Mouse (Mus musculus) layer of hippocampus, postnatal 14 days (tissue): ENCODE measurements around the gene Trdn. TPM values are rescaled to one million over a fixed set of nuclear protein-coding genes. Genes with fewer than 3 reads are reported as not detected.

Experiments
- DNase-seq, 2 experiments: peaks; one replicate each; pipeline ENCODE4 v3.0.0; 2021 to 2022; ENCODE audit warnings: low spot score in 2 of 2, mixed read lengths in 1 of 2
- long read RNA-seq, 2 experiments: library from polyadenylated mRNA; stranded (forward); transcript quantifications; one replicate each; pipeline ENCODE4 v2.0.0; 2021
- total RNA-seq, 2 experiments: library from RNA; stranded (reverse); gene quantifications; 2 replicates each; pipeline ENCODE4 v1.2.3; 2021

Trdn gene
- total RNA-seq, result not detected
- long read RNA-seq, experiment 1, result 0 reads
- long read RNA-seq, experiment 2, result 0 reads

DNA sequence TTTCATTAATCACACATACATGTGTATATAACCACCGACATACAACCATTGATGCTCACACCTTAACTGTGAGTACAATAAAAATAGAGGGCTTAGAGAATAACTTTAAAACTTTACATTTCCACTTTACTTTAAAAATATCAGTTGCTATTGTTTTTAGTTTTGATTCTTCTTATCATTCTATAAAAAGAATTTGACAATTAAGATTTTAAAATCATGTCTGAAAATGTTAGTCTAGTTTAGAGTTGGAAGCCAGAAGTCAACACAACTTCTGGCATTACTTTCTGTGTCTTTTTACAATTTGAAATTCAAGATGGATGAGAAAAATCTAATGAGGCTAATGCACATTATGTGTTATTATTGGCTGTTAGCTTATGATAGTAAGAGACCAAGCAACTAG, at the start of gene Trdn:
Gene Trdn (plus strand): TSS at position 301 of the 400 bp plus-strand sequence.
- no peak for DNase-seq

DNA sequence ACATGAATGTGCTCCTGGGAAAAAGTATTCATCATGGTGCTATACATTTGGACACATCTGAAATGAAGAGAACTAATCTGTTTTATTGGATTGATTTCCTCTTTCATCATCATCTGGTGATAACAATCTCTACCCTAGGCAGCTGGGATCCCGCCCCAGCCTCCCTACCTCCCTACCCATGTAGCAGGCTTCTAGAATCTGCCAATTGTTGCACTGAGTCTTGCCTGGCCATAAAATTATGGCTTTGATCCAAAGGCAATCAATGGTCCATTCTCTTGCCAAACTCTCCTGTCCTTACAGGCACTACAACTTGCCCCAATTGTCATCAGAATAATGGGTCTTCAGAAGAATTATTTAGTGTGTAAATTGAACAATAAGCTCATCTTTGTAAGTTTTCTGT, 19.6 kb upstream of the Trdn start:
- DNase-seq, result no peak

DNA sequence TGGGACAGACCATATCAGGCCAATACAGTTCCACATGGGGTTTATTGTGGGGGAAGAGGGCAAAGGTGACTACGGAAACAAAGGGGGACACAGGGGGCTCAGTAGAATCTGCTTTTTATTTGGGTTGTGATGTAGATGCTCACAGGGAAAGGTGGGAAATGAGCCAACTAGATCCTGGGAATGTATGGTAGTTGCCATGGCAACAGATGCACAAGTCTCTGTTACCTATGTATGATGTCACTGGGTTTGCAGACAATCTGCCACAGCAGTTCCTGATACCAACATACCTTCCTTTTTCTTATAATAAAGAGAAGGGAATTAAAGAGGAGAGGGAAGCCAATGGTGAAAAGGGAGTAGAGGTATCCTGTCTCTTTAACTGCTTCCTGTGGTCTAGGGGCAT, 14.8 kb upstream of the Trdn start:
- DNase-seq, result no peak

DNA sequence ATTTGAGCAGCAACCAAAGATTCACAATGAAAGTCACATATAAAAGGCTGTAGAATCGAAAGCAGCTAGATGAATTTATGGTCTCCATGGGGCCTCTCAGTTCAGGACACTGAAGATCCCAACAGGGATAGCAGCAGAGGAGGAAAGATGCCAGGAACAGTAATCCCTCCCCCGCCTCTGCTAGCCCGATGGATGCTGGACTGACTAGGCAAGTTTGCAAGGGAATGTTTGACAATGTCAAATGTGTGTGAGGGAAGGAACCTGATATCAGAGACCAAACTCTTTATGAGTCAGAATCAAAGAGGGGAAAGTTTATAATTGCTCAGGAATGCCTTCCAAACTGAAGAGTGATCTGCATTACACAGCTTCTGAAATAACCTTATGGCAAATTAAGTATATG, 7.2 kb upstream of the Trdn start:
- no peak for DNase-seq

DNA sequence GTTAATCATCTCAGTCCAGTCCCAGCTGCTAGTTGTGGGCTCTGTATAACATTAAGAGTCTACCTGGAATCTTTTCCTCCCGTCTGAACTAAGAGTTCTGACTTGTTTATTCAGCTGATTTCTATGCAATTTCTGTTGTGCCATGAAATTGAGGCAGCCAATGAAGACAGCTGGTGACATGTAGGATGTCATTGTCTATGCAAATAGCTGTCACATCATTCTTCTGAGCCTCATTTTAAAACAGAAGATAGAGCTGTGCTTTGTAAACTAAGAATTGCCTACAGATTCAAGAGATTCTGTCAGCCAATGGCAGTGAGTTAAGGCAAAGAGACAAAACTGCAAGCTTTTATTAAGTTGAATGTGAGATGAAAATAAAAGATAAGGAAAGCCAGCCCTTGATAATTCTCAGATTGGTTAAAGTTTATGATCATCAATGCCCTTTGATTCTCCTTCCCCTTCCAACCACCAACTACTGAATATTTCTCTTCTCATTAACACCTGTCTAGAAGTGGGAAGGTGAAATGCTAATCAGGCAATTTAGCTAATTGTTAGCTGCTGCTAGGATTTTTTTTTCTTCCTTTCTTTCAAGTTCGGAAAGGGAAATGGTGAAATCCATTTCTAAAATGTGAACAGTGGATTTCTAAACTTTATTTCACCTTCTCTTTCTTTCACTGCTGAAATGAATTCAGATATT, 1.9 kb downstream of the Trdn start:
- DNase-seq, result no peak

DNA sequence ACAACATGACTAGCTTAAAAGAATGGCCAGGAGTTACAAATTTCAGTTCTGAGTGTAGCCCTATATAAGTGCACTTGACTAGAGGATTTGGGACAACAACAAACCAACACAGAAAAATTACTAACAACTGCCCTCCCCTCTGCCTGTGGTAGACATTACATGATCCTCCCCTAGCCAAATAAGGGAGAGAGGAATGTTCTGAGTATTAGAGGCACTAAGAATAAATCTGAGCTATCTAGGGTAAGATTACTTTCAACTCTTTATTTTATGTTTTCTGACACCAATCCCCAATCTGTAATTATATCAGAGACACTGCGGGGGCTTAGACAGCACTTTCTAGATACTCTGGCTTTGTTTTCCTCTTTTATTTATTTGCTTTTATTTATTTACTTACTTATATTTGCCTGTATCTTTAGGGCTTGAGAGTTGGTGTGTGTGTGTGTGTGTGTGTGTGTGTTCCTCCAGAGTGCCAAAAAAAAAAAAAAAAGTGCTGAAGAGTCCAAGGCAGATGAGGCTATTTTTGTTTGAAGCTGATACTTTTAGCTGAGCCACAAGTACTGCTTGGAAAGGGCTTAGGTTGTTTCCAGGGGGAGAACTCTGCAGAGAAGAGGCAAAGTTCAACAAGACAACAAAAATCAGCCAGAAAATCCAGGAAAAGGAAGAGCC, 2.7 kb downstream of the Trdn start:
- DNase-seq, result no peak

DNA sequence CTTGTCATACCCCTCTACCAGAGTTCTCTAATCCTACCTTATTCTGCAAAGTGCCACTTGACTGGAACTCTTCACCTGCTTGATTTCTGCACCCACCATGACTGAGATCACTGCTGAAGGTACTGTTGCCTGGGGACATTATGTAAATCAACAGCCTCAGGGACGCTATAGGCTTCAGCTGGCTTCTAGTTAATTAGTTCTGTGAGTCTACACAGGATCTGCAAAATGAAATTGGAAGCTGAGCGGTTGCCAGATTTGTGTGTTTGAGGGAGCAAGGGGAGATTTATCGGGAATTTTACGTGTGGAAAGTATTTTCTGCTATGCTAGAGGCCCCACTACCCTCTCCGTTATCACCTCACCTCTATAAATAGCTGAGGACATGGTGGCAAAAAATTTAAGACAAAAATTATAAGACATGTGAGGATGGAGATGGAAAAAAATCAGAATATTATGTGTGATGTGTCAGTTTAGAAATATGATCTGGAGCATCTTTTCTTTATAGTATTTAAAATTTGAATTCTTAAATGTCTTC, 3.3 kb downstream of the Trdn start:
- no peak for DNase-seq

DNA sequence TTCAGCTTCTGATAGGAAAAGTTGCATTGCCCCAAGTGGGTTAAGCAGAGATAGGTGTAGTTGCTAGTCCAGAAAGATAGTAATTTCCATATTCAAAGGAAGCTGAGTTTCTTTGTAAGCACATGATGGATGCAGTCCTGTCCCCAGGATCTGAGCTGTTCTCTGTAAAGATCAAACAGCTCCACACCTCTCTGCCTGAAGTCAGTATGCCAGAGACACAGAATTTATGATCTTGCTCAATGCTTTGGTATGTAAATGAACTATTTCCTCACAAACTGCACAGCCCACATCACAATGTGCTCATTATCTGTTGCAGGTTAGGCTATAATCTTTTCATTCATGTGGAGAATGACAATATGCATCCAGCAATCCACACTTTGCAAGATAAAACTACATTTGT, 8.0 kb downstream of the Trdn start:
- DNase-seq, result no peak

DNA sequence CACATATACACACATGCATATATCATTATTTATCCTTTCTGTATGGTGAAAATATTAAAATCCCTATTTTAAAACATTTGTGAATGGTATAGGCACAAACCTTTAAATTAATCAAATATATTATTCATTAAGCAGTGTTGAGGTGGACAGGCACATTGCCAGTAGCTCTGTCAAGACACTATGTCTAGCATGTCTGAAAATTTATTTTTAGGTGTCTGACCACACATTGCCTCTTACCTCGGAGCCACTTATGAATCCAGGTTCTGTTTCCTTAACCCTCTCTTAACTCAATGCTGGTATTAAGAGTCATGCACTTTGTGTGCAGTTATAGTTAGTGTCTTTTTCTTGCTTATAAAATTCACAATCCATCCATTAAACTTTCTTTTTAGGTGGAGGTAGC, 12.0 kb downstream of the Trdn start:
- DNase-seq, result no peak

DNA sequence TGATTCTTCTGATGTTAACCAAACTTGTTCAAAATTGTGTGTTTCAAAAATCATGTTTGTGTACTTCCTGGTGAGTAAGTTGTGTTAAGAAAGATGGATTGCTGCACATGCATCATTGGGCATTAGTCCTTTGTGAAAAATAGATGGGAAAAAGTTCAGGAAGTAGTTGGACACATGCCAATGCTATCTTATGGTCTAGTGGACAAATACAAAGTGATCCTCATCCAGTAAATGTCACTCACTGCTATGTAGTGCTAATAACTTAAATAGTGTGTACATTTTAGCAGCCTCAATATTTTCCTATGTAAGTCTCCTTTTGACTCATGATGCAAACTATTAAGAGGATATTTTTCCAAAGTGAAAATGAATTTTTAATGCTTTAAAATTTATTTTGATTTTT, 27.6 kb downstream of the Trdn start:
- no peak for DNase-seq

DNA sequence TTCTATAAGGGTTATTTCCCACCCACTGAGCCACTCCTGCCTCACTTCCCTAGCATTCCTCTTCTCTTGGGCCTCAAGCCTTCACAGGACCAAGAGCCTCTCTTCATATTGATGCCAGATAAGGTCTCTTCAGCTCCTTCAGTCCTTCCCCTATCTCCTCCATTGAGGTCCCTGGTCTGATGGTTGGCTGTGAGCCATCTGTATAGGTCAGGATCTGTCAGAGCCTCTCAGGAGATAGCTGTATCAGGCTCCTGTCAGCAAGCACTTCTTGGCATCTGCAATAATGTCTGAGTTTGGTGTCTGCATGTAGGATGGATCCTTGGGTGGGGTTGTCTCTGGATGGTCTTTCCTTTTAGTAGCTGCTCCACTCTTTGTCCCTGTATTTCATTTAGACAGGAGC, 42.7 kb downstream of the Trdn start:
- DNase-seq, result no peak

DNA sequence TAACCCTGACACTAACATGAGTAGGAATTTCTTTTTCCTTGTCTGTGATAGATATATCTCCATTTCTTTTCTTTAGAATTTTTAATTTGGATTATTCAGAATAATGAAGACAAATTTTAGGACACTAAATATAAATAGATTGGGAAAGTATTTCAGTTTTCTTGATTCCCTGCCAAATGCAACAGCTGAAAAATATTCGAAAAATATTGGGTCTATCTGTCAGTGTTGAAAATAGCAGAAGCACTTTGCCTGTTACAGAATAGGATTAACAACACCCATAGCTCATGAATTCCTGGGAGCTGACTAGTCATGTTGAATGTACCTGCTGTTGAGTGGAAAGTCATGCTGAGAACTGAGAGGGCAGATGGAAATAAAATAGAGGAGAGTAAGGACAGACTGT, 64.6 kb downstream of the Trdn start:
- peak in 1 of 2 experiments; percentile 60 for DNase-seq

DNA sequence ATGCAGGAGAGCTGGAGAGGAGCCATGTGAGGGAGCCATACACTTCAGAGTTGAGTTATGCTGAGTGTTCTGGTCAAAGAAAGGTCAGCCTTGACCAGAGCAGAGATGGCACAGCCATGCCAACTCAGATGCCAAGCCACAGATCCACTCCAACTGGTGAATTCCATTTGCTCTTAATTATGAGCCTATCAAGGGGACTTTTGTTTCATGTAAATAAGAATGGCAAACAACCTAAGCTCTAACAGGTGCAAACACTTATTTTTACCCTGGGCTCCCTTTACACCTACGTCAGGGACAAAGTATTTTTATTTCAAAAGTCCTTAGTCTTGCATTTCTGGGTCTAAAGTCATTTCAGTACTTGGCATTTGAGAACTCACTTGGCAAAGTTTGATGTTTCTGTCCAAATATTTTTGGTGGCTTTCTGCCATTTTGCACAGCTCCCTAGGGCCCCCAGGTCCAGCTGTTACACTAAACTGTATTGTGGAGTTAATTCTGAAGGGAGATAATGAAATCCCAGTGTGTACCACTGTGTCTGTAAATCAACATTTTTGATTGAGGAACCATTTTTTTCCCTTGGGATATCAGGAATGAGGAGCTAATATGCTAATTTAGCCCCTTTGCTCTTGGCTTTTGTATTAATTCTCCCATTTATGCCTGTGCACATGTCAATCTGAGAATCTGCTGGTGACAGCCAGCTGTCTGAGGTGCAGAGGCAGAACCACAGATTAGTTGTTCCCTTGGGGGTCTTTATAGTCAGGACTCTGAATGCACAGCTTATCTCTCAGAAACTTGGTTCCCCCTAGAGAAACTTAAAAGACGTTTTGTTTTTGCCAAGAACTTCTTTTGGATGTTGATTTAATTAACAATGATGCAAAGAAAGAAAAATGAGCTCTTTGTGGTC, 99.6 kb downstream of the Trdn start:
- DNase-seq, result no peak

DNA sequence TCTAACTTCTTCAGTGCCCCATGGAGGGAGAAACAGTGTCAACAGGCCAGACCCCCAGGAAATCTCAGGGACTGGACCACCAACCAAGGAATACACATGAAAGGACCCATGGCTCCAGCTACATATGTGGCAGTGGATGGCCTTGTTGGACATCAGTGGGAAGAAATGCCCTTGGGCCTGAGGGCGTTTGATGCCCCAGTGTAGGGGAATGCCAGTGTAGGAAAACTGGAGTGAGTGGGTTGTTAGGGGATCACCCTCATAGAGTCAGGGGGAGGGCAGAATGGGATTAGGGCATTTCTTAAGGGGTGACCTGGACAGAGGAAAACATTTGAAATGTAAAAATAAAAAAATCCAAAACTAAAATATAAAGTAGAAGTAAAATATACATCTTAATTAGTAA, 108.7 kb downstream of the Trdn start:
- DNase-seq, result no peak

DNA sequence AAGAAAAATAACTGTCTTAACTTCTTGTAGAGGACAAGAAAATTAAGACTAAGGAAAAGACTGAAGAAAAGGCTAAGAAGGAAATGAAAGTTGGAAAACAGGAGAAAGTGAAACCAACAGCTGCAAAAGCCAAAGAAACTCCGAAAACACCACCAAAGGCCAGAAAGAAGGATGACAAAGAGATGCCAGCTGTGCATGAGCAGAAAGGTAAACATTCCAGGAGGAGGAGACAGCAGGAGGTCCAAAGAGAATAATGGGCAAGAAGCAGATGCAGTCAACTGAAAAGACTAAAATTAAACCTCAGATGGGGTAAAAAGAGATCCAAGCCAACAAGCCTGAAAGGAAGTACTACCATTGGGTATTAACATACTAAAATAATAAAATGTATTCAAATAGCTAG, 115.6 kb downstream of the Trdn start:
- DNase-seq, result no peak

DNA sequence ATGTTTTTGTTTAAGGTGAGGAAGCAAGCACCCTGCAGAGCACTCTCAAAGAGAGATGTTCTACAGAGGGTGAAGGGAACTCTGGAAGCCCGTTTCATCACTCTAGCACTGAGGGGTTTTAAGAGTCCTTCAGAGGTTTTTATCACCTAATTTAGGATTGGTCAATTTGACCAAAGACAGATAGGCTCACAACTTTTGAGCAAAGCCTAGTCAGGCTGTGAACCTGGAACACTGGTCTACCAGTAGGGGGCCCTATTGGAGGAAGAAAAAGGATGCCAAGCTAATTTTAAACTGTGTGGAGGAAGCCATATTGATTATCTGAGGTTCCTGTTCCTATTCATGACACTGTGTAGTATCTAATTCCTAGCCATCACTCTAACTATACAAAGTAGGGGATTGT, 117.9 kb downstream of the Trdn start:
- no peak for DNase-seq

DNA sequence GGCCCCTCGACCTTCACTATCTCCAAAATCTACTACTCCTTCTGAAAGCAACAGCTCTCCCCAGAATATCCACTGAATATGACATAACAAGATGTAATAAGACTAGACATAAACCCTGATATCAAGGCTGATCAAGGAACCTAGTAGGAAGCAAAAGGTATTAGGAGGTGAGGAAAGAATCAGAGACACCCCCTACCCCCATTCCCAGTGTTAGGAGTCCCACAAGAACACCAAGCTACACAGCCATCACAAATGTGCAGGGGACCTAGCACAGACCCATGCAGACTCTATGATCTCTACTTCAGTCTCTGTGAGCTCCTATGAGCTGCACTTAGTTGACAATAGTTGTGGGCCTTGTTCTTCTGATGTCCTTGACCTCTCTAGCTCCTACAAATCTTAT, 130.1 kb downstream of the Trdn start:
- DNase-seq, result no peak

DNA sequence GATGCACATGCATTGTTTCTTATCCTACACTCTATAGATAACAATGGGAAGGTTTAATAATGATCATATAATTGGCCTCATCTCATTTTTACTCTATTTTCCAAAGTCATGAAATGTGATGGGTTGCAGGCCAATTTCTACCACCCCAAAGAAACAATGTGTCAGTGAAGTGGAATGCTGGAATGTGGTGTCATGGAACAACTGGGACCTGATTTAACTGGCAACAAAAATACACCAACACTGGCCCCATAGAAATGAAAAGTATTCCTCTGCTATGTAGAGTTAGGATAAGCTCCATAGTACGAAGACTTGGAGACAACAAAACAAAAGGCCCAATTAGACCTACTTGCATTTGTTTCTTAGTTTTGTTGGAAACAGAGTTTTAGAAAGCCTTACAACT, 173.6 kb downstream of the Trdn start:
- DNase-seq, result no peak

DNA sequence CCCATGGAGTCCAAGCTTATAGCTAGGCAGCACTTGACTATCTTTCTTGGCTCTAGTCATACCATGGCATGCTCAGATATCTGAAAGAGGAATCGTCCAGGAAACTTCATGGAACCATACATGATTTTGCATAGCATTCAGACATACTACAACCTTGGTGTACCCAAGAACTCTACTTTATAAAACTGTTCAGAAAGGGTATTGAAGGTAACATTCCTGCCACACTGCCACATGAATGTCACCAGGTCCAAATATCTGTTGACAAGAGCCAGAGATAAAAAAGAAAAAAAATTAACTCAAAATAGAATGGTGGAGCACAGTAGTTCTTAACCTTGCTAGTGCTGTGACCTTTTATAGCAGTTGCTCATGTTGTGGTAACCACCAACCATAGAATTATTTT, 175.8 kb downstream of the Trdn start:
- DNase-seq, result no peak

DNA sequence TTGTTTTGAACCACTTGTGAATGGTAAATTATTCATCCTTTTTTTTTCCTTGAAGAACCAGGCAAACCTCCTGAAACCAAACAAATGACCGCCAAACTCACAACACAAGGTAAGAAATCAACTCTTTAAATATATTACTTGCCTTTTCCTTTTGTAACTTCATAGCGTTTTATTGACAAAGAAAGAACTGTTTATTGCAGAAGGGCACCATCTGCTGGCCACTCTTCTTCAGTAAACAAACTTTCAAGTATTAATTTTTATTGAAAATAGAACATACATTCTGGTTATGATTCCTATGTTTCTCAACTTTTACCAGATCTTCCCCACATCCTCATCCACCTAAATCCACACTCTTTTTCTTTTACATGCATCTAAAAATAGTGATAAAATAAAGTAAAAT, 224.6 kb downstream of the Trdn start:
- peak in 1 of 2 experiments; percentile 34 for DNase-seq

DNA sequence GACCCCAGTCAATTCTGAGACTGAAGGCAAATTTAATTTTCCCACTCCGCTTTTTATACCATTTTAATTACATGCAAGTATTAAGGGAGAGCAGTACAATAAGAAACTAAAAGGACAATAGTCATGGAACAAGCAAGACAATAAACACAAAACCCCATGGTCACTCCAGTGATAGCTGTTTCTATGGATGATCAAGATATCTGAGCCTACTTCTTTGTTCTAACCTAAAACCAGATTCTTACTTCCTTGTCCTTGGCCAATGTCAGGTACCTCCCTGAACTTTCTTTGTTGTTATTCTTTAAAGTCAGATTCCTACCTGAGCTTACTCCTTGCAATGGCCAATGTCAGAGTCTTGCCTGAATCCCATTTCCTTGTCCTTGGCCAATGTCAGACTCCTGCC, 272.7 kb downstream of the Trdn start:
- DNase-seq, result no peak

DNA sequence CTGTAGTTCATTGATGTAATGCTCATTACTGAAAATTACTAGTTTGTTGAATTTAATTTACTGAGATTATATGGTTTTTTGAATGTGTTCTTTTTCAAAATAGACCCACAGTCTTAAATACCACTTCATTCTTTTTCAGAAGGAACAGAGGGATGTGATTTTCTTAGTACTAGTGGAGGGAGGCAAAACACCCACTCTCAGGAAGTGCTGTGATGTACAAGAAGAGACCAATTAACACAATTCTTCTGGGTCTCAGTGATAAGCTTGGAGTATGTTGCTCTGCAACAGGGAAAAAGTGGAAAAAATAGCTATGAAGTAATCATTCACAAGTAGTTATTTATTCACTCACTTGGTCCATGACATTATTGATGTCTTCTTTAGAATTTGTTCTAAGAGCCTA, 286.2 kb downstream of the Trdn start:
- no peak for DNase-seq
